Mouse (Mus musculus) lung, postnatal 0 days (tissue): Measurements from ENCODE around the gene Gtf2ird1. TPM values are rescaled to one million over a fixed set of nuclear protein-coding genes. Genes with fewer than 3 reads are reported as not detected.

Experiments used
- ATAC-seq: fragments of 200-750 bp; cut with Nextera tagmentation; 2 replicates; pipeline ENCODE4 v1.8.0; 2017; ENCODE audit warnings: moderate library complexity
- DNase-seq: peaks from one replicate; pipeline ENCODE4 v3.0.0-alpha.2; 2016; ENCODE audit warnings: low spot score
- H3K27ac ChIP-seq: fragments of 300-500 bp; sonication (generic); 2 replicates; pipeline ENCODE4 v1.5.1; 2014; ENCODE audit warnings: antibody characterized with exemption, mild to moderate bottlenecking, low read length, mixed read lengths
- H3K27me3 ChIP-seq: fragments of 300-500 bp; sonication (generic); replicated peaks from 2 replicates; pipeline ENCODE4 v1.6.1; 2014; ENCODE audit warnings: low read length, mixed read lengths; ENCODE audit not compliant: insufficient read depth
- H3K36me3 ChIP-seq: fragments of 300-500 bp; sonication (generic); 2 replicates; pipeline ENCODE4 v1.6.1; 2014; ENCODE audit warnings: low read length, mixed read lengths; ENCODE audit not compliant: insufficient read depth
- H3K4me1 ChIP-seq: fragments of 300-500 bp; sonication (generic); 2 replicates; pipeline ENCODE4 v1.6.1; 2014; ENCODE audit warnings: antibody characterized with exemption, low read depth, low read length, mixed read lengths; ENCODE audit not compliant: insufficient read depth
- H3K4me2 ChIP-seq: fragments of 300-500 bp; sonication (generic); replicated peaks from 2 replicates; pipeline ENCODE4 v1.6.1; 2014; ENCODE audit warnings: low read depth, mild to moderate bottlenecking, low read length, moderate library complexity, mixed read lengths
- H3K4me3 ChIP-seq: fragments of 300-500 bp; sonication (generic); 2 replicates; pipeline ENCODE4 v1.5.1; 2014; ENCODE audit warnings: low read depth, low read length
- H3K9ac ChIP-seq: fragments of 300-500 bp; sonication (generic); replicated peaks from 2 replicates; pipeline ENCODE4 v1.6.1; 2014; ENCODE audit warnings: low read depth, mild to moderate bottlenecking
- H3K9me3 ChIP-seq: fragments of 300-500 bp; sonication (generic); 2 replicates; pipeline ENCODE4 v1.6.1; 2016; ENCODE audit warnings: low read length, mixed read lengths
- CTCF ChIP-seq: IDR thresholded peaks from 2 replicates; pipeline ENCODE4 v1.5.1; 2016; ENCODE audit warnings: antibody characterized with exemption, mild to moderate bottlenecking
- EP300 ChIP-seq: IDR thresholded peaks from 2 replicates; pipeline ENCODE4 v1.6.1; 2016; ENCODE audit warnings: antibody characterized with exemption, mild to moderate bottlenecking, control low read depth
- WGBS: fragments of 180-500 bp; shearing (Covaris S2); extraction: QIAGEN DNeasy Blood & Tissue Kit; methylation state at CpG from one replicate; pipeline ENCODE4 v1.1.7; 2014; 5-methylcytosine and 5-hydroxymethylcytosine counted together
- polyA plus RNA-seq: library from polyadenylated mRNA; unstranded; fragments of >200 nt; fragmentation: Nextera tagmentation; extraction: Ambion mirVana; gene quantifications from 2 replicates; pipeline ENCODE4 v1.2.1, GENCODE M21; 2015

Gtf2ird1 gene
- polyA plus RNA-seq, 1 experiment from 2014 or later, result 36.1 TPM

DNA sequence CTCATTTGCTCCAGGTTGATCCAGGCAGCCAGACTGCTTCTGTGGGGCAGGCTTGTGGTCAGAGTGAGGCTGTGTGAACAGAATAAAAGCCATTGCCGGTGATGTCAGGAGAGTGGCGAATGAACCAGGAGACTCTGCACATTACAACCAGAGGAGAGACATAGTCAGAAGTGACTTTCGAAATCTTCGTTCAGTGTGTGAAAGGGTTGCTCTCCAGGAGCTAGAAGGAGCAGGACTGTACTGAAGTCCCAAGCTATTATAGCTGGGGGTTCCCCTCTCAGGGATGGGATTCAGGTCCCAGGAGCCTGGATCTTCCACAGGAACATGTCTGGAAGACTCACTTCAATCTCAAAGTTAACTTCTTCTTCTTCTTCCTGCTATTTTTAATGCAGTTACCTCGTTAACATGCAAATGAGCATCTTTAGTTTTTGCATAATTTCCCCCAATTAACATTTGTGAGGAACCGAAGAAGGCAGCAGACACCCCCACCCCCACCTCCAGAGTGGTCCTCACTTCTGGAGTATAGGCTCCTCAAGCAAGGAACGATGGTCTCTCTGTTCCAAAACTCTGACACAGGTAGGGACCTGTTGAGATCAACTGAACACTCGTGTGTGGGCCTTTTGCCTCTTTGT is 14.1 kb upstream of the Gtf2ird1 start:
- Histone ChIP-seq H3K27me3 (no peaks in the 10 kb centered on the region), H3K9me3 (no peaks in the 10 kb centered on the region), H3K4me2 (no peak overlapping the region), H3K4me3 (no peak overlapping the region), H3K9ac (no peak overlapping the region), H3K36me3 (no peaks in the 10 kb centered on the region), H3K27ac (no peak overlapping the region), H3K4me1 (0 out of 2 replicates have a peak, but pooled peaks cover 3% of the 10 kb centered on the region)
- 75% methylated on average over 8 of the region's 8 CpGs for WGBS
- DNase-seq (no peak), ATAC-seq (no peak)
- no peak for TF ChIP-seq CTCF

DNA sequence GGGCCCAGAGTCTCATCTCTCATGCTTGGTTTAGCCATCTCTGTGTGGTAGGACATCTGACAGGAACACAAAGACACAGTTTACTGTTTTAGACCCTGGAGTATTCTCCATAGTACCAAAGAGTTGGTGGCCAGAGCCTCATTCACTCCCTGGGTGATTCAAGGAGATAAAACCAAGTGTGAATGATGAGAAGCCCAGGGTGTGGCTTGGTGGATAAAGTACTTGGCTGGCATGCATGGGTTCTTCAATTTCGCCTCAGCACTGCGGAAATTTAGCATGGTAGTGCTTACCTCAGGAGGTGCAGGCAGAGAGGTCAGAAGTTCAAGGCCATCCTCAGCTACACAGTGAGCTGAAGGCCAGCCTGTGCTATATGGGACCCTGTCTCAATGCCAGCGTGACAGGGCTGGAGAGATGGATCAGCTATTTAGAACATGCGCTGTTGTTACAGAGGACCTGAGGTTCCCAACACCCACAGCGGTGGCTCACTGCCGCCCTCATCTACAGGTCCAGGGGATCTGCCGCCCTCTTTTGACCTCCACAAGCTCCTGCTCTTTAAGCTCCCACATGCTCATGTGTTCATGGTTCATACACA is 13.1 kb upstream of the Gtf2ird1 start:
- DNase-seq (no peak), ATAC-seq (no peak)
- 80% methylated on average over 7 of the region's 7 CpGs for WGBS
- no peak for TF ChIP-seq CTCF
- no peak for TF ChIP-seq EP300
- H3K36me3 ChIP-seq, result no peaks in the 10 kb centered on the region
- H3K9ac ChIP-seq, result no peak overlapping the region
- no peaks in the 10 kb centered on the region for H3K27me3 ChIP-seq
- H3K27ac ChIP-seq, result no peak overlapping the region
- no peak overlapping the region for H3K4me3 ChIP-seq
- 0 out of 2 replicates have a peak, but pooled peaks cover 3% of the 10 kb centered on the region for H3K4me1 ChIP-seq
- no peak overlapping the region for H3K4me2 ChIP-seq
- H3K9me3 ChIP-seq, result no peaks in the 10 kb centered on the region

DNA sequence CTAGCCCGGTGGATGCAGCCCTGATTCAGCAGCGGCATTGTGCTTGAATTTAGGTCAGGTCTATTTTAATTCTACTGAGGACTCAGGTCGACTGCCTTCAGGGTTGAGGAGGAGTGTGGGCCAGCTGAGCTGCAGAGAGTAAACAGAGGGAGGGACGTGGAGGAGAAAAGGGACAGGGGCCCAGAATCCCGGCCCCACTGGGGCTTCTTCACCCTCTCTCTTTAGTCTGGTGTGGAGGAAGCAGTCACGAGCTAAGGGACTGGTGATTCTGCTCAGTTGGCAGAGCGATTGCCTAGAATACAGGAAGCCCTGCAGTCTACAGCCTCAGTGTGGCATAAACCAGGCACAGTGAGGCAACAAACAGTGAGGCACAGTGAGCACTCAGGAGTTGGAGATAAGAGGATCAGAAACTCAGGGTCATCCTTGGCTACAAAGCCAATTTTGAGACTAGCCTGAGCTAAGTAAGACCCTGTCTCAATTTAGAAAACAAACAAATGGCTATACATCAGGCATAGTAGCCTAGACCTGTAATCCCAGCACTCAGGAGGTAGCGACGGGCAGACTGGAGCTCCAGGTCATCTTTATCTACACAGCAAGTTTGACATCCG is 11.7 kb upstream of the Gtf2ird1 start:
- Histone ChIP-seq H3K27me3 (no peaks in the 10 kb centered on the region), H3K4me2 (no peak overlapping the region), H3K36me3 (no peaks in the 10 kb centered on the region), H3K4me1 (0 out of 2 replicates have a peak, but pooled peaks cover 3% of the 10 kb centered on the region), H3K27ac (no peak overlapping the region), H3K9ac (no peak overlapping the region; the same call in 1 of the 2 replicates), H3K9me3 (no peaks in the 10 kb centered on the region), H3K4me3 (no peak overlapping the region)
- DNase-seq (no peak), ATAC-seq (no peak)
- 64% methylated on average over 10 of the region's 10 CpGs for WGBS
- TF ChIP-seq CTCF (no peak), EP300 (no peak)

DNA sequence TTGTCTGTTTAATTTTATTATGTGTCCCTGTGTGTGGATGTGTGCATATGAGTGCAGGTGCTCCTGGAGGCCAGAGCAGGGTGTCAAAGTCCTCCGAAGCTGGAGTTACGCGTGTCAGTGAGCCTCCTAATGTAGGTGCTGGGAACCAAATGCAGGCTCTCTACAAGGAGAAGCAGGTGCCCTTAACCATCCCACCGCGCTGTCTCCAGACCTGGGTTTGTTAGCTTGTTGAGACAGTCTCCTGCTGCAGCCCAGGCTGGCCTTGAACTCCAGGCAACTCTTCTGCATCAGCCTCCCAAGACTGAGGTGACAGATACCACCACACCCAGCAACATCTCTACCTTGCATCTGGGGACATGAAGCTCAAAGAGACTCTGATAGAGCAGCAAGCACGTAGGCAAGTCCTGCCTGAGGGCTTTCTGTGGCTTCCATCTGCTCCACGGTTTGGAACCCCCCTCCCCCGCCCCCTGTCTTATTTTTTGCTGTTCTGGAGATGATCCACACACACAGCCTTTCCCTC is 10.6 kb upstream of the Gtf2ird1 start:
- TF ChIP-seq EP300, result no peak
- TF ChIP-seq CTCF, result no peak
- no peak overlapping the region for H3K4me2 ChIP-seq
- no peaks in the 10 kb centered on the region for H3K36me3 ChIP-seq
- 63% methylated on average over 8 of the region's 8 CpGs for WGBS
- DNase-seq (no peak), ATAC-seq (no peak)
- H3K9me3 ChIP-seq, result no peaks in the 10 kb centered on the region
- no peak overlapping the region for H3K9ac ChIP-seq
- H3K27ac ChIP-seq, result no peak overlapping the region
- no peaks in the 10 kb centered on the region for H3K27me3 ChIP-seq
- H3K4me3 ChIP-seq, result no peak overlapping the region
- H3K4me1 ChIP-seq, result 0 out of 2 replicates have a peak, but pooled peaks cover 3% of the 10 kb centered on the region

DNA sequence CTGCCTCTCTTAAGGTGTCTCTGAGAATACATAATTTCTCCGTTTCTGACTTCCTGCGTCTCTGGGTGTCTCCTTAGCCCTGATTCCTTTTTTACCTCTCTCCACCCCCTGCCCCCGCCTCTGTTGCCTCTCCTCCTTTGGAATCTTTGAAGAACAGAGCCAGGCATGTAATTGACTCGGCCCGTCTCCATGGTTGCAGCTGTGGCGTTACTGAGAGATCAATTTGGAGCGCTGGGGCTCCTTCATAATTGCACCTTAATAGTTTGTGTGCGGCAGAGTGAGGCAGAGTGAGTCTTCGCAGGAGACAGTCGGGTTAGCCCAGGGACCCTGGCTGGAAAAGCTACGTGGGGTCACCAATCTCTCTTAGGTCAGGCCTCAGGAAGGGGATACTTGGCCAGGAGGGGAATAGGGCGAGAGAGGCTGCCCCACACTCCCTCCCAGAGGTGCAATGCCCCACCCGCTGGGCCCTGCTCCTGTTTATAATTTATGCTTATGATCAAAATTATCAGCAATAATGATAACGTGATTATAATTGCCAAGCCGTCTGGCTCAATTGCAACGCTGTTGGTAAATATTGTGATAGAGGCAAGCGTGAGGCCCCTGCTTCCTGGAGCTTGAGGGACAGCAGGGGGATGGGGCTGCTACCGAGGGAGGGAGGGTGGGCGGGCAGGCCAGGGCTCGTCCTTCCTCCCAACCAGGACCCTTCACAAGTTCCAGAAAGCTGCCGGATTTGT is 9.9 kb upstream of the Gtf2ird1 start:
- Histone ChIP-seq H3K9ac (no peak overlapping the region), H3K27ac (no peak overlapping the region), H3K4me1 (peaks cover 3% of the 10 kb centered on the region; the same call in 1 of the 2 replicates), H3K4me3 (no peak overlapping the region), H3K27me3 (no peaks in the 10 kb centered on the region), H3K9me3 (no peaks in the 10 kb centered on the region), H3K4me2 (no peak overlapping the region), H3K36me3 (no peaks in the 10 kb centered on the region)
- TF ChIP-seq EP300 (no peak), CTCF (no peak)
- DNase-seq (no peak), ATAC-seq (no peak)
- 36% methylated on average over 21 of the region's 21 CpGs for WGBS

DNA sequence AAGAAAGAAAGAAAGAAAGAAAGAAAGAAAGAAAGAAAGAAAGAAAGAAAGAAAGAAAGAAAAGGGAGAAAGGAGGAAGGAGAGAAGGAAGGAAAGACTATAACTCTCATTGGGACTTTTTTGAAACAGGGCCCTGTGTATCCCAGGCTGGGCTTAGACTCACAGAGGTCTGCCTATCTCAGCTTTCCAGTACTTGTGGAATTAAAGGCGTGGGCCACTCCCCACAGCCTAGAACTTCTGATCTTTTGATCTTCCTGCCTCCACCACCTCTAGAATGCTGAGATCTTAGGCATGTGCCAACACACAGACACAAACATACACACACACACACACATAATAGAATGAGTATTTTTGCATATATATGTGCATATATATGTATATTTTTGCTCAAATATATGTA is 8.7 kb upstream of the Gtf2ird1 start:
- Histone ChIP-seq H3K9ac (no peak overlapping the region), H3K4me3 (no peak overlapping the region), H3K4me1 (peaks cover 3% of the 10 kb centered on the region; the same call in 1 of the 2 replicates), H3K27me3 (no peaks in the 10 kb centered on the region), H3K4me2 (no peak overlapping the region), H3K27ac (no peak overlapping the region), H3K36me3 (no peaks in the 10 kb centered on the region), H3K9me3 (no peaks in the 10 kb centered on the region)
- 85% methylated on average over 1 of the region's 1 CpGs for WGBS
- DNase-seq (no peak), ATAC-seq (no peak)
- TF ChIP-seq CTCF (no peak), EP300 (no peak)
